ENCODE assay signal across 8 mouse cellular contexts in genomic region chr3:84480006-84480897, GRCm38 (mm10). TPM values are rescaled to one million over a fixed set of nuclear protein-coding genes. Genes with fewer than 3 reads are reported as not detected.
DNase-seq lines count a peak whose midpoint lies in the region; ATAC-seq and TF ChIP-seq lines count a peak whose summit lies in the region.

Gene Fhdc1, minus strand, starts transcription at chr3:84480429.

- DNase-seq in layer of hippocampus, adult 11-12 months (ENCODE audit: low spot score) = peak; percentile 20
- no peak for DNase-seq in layer of hippocampus, postnatal 14 days (ENCODE audit: low spot score in 2 of 2)
- peak; percentile 61 to 69 for DNase-seq in cerebellum, postnatal 36 days
- peak; percentile 77 for DNase-seq in kidney, adult 18-20 months
- peak; percentile 61 for DNase-seq in liver, embryonic 13.5 days
- peak; percentile 33 for DNase-seq in splenic B cell, adult 2 months (ENCODE audit: low read depth, low spot score)

- ATAC-seq in granulocyte monocyte progenitor cell, adult 5-6 weeks (replicated peaks; ENCODE audit: poor library complexity, severe bottlenecking) = peak; percentile 43
- ATAC-seq in liver, embryonic 13.5 days (ENCODE audit: low read depth) = peak; percentile 73

- H3K27ac ChIP-seq in liver, embryonic 13.5 days = peak within 1 kb of the TSS; percentile 96

- peaks cover 49% of the 10 kb centered on the region for H3K27me3 ChIP-seq in liver, embryonic 13.5 days
- H3K27me3 ChIP-seq in myocyte (ENCODE audit: control insufficient read depth, insufficient read depth, insufficient read length) = peaks cover 14% of the 10 kb centered on the region
- no peaks in the 10 kb centered on the region; the same call in 1 of the 2 replicates for H3K27me3 ChIP-seq in splenic B cell, adult 2 months (ENCODE audit: control insufficient read depth, insufficient read depth, low read length, poor library complexity, severe bottlenecking)

- WGBS in liver, embryonic 13.5 days (ENCODE audit: insufficient replicate concordance) = 1% methylated on average over 80 of the region's 82 CpGs

- peak within 1 kb of the TSS; percentile 2 for H3ac ChIP-seq in myocyte (ENCODE audit: control insufficient read depth, insufficient read length)

- H3K4me1 ChIP-seq in liver, embryonic 13.5 days (replicated peaks) = peaks cover 62% of the 10 kb centered on the region

- H3K79me2 ChIP-seq in myocyte (ENCODE audit: control insufficient read depth, insufficient read depth) = no peaks in the 10 kb centered on the region

- TF ChIP-seq POLR2A in myocyte (IDR thresholded peaks at IDR 0.05; ENCODE audit: insufficient read length, low read depth) = no peak

- peak within 1 kb of the TSS; percentile 83 for H3K4me3 ChIP-seq in liver, embryonic 13.5 days (replicated peaks)
- H3K4me3 ChIP-seq in myocyte = peak within 1 kb of the TSS; percentile 10

- no peaks in the 10 kb centered on the region for H3K9me3 ChIP-seq in liver, embryonic 13.5 days (replicated peaks)

- H3K4me2 ChIP-seq in liver, embryonic 13.5 days = peak within 1 kb of the TSS; percentile 97
- H3K4me2 ChIP-seq in myocyte (ENCODE audit: low read depth) = peak within 1 kb of the TSS; percentile 88

- peak within 1 kb of the TSS; percentile 95 for H3K9ac ChIP-seq in liver, embryonic 13.5 days

- H3K36me3 ChIP-seq in liver, embryonic 13.5 days = peaks cover 11% of the 10 kb centered on the region
- no peaks in the 10 kb centered on the region for H3K36me3 ChIP-seq in myocyte (ENCODE audit: control insufficient read depth, insufficient read depth)
- H3K36me3 ChIP-seq in splenic B cell, adult 2 months (ENCODE audit: control insufficient read depth, insufficient read depth, low read length, poor library complexity, severe bottlenecking) = no peaks in the 10 kb centered on the region

TF ChIP-seq in myocyte, 11 proteins besides CTCF, POLR2A, EP300 and RAD21:
- no peak for TF ChIP-seq TCF3 (IDR thresholded peaks at IDR 0.05; ENCODE audit: insufficient read length, low read depth)
- TF ChIP-seq MYOG (IDR thresholded peaks at IDR 0.05; ENCODE audit: control insufficient read depth in 1 of 3, insufficient read depth in 1 of 3, insufficient read length in 2 of 3, low read depth in 2 of 3) = no peak
- no peak for TF ChIP-seq USF1 (IDR thresholded peaks at IDR 0.05; ENCODE audit: low read depth)
- TF ChIP-seq E2F4 (IDR thresholded peaks at IDR 0.05; ENCODE audit: insufficient read depth) = no peak
- TF ChIP-seq TCF12 (IDR thresholded peaks at IDR 0.05; ENCODE audit: insufficient read depth, poor library complexity, severe bottlenecking) = no peak
- TF ChIP-seq MYOD1 (IDR thresholded peaks at IDR 0.05; ENCODE audit: control insufficient read depth in 1 of 3, insufficient read length in 2 of 3, low read depth in 2 of 3) = no peak
- TF ChIP-seq POLR2AphosphoS2 (IDR thresholded peaks at IDR 0.05; ENCODE audit: insufficient read length, low read depth) = no peak
- TF ChIP-seq SRF (IDR thresholded peaks at IDR 0.05; ENCODE audit: control insufficient read depth, insufficient read length, low read depth) = no peak

RNA-seq across cellular contexts. Expression of gene Fhdc1, which starts in this region (rescaled TPM):
- 1 to 10 TPM; 2.4 to 3.4 TPM for total RNA-seq in layer of hippocampus, postnatal 14 days (2021)
- total RNA-seq in granulocyte monocyte progenitor cell, adult 5-6 weeks (2014; fragmentation: Nextera tagmentation) = not detected in 2 replicates
- total RNA-seq in granulocyte monocyte progenitor cell, adult 5-6 weeks (2017) = 0.30 TPM in 1 of 2 replicates, not detected in the other
- 30.2 and 30.9 TPM in 2 replicates for polyA plus RNA-seq in liver, embryonic 13.5 days (2015; fragmentation: Nextera tagmentation; extraction: Ambion mirVana)
- 0.22 TPM for polyA plus RNA-seq in myocyte (2012; fragmentation: generic; extraction: Trizol)

Comparison
In these comparisons a context has a peak if more than half of its experiments do, and no peak if none do; other contexts are left out.
1. RNA of gene Fhdc1 (polyA plus RNA-seq): 30.2 to 30.9 TPM in liver, embryonic 13.5 days; 0.22 TPM in myocyte (single experiment); every median in the first group is over 10 times any median in the second.
2. DNase-seq: peak in layer of hippocampus, adult 11-12 months (single experiment), cerebellum, postnatal 36 days (2 of 2), kidney, adult 18-20 months (single experiment), liver, embryonic 13.5 days (single experiment) and splenic B cell, adult 2 months (single experiment); none in layer of hippocampus, postnatal 14 days (0 of 2).
3. Peak in ATAC-seq in granulocyte monocyte progenitor cell, adult 5-6 weeks; RNA of the gene not detected or under 1 TPM.